Mouse (Mus musculus) T-helper 1 cell (primary cell): ENCODE results near the gene Ifi206.
"Not testable (repeated sequence)": the region's sequence is repeated elsewhere in the genome, so short reads cannot be mapped to it uniquely, and the experiment has no call there.

Source experiments
- in situ Hi-C: fragments of 300-600 bp; cut with MboI, MseI; formaldehyde crosslinking; loops from one replicate; pipeline ENCODE4 v1.15.1; 2025; ENCODE audit warnings: high pct_unique_total_duplicates

Ifi206 gene

DNA sequence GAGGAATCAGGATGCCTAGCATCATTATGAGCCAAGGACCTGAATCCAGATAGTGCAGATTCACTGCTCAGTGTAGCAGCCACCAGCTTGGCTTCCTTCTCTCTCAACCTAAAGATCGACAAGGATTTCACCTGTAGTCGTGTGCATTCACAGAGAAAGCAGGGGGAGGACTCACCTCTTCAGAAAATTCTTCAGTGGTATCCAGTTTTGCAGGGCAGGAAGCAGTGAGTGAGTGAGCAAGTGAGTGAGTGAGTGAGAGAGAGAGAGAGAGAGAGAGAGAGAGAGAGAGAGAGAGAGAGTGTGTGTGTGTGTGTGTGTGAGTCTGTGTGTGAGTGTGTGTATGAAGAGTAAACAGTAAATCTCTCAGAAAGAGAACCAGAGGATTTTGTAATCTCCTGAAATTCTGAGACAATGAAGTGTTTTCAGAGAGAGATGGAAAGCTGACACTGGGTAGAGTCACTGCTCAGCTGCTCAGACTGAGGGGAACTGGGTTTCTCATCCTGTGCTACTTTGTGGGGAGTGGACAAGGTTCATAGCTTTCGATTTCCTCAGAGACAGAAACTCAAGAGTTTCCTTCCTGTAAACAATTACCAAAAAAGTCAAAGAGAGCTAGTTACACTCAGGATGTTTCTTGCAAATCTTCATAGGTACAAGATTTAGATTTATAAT lies at the start of gene Ifi206:
Ifi206 (minus strand) TSS at position 230 of the 669 bp plus-strand sequence.
- in situ Hi-C loops = not testable (repeated sequence)

GRCm38 (mm10) chr1:173535791-173536190 lies 45.0 kb upstream of the Ifi206 start, which contains the start of gene Ifi214:
TSS of gene Ifi214 (minus strand) at chr1:173535957.
- in situ Hi-C loops = not testable (repeated sequence)

DNA sequence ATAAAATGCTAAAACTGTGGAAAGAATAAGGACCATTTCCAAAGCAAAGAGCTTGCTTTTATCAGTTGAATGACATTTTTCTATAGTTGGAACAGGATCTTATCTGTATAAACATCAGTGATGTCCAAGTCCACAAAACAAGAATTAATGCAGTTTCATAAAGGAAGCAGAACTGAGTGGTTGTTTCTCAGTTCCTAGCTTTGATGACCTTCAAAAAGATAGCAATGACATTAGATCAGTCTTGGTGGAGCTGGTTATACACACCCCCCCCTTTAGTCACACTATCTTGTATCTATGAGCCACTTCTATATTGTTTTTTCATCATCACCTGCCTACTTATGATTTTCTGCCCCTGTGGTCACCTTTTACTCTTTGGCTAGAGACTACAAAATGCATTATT lies 30.6 kb upstream of the Ifi206 start:
- in situ Hi-C loops = no loop called here

- in situ Hi-C loops = not testable (repeated sequence)
Measured at GRCm38 (mm10) chr1:173510595-173510994, 19.8 kb upstream of the Ifi206 start.

DNA sequence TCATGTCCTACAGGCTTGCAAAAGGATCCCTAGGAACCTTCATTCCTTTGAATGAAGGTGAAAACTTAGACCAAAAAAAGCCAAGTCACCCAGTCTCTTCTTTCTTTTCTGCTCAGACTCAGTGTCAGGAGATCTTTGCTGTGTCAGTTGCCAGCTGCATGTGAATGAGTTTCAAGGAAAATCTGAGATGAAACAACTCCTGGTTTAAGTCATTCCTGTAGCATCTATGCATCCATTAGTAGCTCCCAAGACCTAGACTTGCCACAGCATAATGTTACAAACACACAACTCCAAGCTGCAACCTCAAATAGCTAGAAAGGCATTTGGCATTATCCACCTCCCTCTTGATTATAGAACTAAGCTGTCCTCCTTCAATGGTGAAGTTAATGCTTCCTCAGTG lies 642 bp upstream of the Ifi206 start:
- in situ Hi-C loops = not testable (repeated sequence)

GRCm38 (mm10) chr1:173481182-173481574 lies 9.7 kb downstream of the Ifi206 start:
- in situ Hi-C loops = not testable (repeated sequence)

GRCm38 (mm10) chr1:173480399-173481181 lies 10.3 kb downstream of the Ifi206 start:
- in situ Hi-C loops = not testable (repeated sequence)

- in situ Hi-C loops = no loop called here
Measured at GRCm38 (mm10) chr1:173456761-173457160, 34.1 kb downstream of the Ifi206 start.

DNA sequence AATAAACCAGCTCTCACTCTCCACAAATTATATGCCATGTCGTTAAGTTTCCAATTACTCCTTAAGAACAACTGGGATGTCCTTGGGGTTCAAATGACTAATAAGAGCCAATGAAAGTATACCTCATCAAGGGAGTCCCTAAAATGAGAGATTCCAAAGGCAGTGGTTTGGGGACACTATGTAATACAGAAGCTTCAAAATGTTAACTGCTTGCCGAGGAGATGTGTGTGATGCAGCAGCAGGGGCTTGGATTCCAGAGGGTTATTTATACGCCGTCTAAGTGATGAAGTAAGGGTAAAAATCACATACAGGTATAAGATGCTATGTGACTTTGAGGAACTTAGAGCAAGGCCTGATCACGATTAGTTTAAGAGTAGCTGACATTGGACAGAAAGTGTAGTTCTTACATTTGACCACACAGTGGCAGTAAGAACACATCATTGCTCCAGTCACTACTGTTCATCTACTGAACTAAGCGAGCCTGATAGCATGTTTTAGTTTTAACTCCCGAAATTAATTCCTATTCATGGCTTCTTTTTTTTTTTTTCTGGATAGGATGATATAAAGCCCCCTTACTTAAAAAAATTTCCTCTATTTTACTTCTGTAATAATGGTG lies 34.6 kb downstream of the Ifi206 start:
- in situ Hi-C loops = no loop called here

GRCm38 (mm10) chr1:173451665-173452064 lies 39.2 kb downstream of the Ifi206 start:
- in situ Hi-C loops = loop anchor here (5.0 kb wide), 1 partner anchor 1016 kb away; no protein-coding TSS in a partner anchor

DNA sequence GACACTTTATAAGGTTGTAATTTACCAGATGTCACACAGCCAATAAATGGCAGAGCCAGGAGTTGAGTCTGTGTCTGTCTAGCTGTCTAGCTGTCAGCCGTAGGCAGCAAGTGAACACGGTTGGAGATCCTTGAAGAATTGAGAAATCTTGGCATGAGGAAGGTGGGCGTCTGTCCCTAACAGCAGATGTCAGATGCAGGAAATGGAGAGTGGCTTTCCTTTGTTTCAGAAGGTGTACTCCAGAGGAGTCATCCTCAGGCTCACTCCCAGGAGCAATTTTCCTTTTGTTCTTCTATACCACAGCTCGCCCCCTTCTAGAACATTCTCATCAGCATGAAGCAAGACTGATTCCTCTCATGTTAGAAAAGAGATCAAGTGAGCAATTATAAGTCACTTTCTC lies 40.2 kb downstream of the Ifi206 start:
- in situ Hi-C loops = loop anchor here (5.0 kb wide), 1 partner anchor 1017 kb away; no protein-coding TSS in a partner anchor

DNA sequence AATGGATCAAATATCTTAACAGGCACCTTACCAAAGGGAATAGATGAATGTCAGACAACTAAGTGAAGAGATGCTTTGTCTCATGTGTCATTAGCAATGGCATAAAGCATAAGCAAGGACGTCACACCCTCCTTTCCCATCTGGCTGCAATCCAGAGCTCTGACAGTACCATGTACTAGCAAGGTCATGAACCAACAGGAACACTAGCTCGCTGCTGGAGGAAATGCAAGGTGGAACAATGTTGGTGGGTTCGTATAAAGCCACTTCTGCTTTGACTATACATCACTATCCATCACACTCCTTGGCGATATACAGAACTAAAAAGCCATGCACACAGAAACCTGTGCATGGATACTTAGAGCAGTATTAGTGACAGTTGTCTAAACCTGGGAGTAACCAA lies 43.8 kb downstream of the Ifi206 start:
- in situ Hi-C loops = no loop called here

DNA sequence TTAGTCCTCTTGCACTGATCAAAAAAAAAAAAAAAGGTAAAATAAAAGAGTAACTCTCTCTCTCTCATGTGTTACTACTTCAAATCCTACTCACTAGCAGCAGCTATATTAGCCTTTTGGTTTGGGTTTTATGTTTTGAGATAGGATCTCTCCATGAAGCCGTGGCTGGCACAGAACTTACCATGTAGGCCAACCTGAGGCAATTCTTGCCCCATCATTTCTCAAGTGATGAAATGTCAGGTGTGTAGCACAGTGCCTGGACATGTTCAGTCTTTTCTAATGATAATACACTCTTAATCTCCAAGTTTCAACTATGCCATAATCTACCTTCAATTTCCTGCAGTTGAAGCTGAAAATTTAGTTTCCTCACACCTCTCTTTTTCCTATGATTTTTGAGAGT lies 47.8 kb downstream of the Ifi206 start:
- in situ Hi-C loops = no loop called here

DNA sequence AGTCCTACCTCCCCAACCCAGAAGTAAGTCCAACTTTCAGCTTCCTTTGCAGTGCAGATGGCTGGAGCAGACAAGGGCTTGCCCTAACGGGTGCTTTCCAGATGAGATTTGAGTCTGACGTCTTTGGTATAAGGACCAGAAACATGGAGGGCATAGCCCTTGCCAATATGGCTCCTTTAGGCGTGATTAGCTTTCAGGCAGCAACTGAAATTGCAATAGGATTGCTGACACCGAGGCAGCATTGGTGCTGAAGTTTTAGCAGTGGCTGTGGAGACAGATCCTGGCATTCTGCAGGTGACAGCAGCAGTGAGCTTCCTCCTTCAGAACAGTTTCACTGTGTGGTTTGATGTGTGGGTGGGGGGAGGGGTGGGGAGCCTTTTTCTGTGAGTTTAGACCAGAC lies 49.6 kb downstream of the Ifi206 start:
- in situ Hi-C loops = no loop called here

GRCm38 (mm10) chr1:173440681-173441080 lies 50.2 kb downstream of the Ifi206 start:
- in situ Hi-C loops = no loop called here

DNA sequence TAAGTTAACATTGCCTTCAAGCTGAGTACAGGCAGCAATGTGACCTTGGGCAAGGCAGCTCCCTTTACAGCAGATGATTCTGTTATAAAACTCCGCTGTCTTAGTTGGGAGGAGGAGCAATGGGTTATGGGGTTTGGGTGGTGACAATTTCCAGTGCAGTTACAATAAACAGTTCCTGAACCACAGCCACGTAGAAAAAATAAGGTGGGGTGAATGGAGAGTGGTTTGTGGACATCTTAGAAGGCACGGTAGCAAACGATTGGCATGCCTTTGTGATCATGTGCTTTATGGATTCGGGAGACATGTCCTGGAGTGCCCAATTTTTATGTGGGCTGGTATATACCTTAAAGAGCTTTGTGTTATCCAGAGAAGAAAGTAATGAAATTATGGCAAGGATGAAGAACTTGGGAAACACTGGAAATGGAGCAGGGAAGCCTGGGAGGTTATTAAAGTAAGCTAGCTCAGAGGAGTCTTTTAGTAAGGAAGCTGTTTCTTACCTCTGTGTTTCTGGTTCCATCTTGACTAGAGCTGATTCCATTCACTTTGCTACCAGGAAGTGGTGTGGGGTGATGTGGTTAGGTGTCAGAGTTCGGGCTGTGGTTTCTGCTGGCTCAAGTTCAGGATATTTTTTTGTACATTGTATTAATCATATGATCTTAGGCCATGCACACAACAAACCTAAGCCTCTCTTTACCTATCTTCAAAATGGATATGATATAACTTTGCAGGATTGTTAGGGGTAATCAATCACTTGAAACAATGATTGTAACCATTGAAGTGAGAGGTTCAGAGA lies 53.5 kb downstream of the Ifi206 start:
- in situ Hi-C loops = no loop called here

- in situ Hi-C loops = no loop called here
Measured at GRCm38 (mm10) chr1:173432411-173432810, 58.4 kb downstream of the Ifi206 start.

DNA sequence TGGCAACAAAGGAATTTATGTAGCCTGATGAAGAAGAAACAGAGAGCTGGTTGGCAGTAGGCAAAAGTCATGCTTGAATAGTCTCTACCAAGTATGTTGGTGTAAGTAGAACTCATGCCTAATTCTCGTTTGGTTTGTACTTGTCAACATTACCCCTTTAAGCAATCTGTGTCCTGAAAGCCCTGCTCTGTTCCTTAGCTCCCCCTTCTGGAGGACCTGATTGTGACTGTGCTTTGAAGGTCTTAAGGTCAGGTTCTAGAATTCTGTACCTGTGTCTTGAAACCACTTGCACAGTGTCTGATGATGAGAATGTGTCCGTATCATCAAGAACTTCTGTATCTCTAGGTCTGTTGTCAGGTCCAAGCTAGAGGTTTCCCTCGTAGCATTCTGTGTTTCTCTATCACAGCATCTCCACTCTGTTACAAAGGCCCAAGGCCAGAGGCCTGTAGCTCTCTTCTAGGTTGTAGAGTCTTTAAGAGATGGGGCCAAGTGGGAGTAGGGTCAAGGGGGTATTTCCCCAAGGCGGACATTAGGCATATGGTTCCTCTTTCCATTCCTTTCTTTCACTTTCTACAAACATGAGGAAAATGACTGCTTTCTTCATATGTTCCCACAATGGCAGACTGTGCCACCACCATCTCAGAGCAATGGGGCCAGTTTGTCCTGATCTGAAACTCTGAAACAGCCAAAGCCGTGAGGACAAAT lies 60.7 kb downstream of the Ifi206 start:
- in situ Hi-C loops = no loop called here

DNA sequence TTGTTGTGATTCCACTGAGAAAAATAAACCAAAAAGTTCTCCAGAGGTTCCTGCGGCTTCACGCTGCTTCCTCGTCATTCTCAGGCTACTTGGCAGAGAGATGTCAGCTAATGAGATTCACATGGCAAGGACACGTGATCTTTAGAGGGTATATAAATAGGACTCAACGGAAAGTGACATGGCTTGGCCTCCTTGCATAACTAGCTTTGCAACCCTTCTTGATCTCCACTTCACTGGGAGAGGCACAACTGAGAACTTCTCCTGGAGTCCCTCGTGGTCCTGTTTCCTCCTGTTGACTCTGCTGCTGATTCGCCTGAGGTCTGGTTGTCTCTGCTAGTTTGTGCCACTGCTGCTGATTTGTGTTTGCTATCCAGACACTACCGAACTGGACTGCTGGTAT lies 63.5 kb downstream of the Ifi206 start:
- in situ Hi-C loops = no loop called here

- in situ Hi-C loops = no loop called here
Measured at GRCm38 (mm10) chr1:173426345-173426744, 64.5 kb downstream of the Ifi206 start.

- in situ Hi-C loops = no loop called here
Measured at GRCm38 (mm10) chr1:173420374-173420773, 70.5 kb downstream of the Ifi206 start.
